Mouse (Mus musculus) hindbrain, embryonic 14.5 days (tissue): Measurements from ENCODE around the gene Zfp706. TPM values are rescaled to one million over a fixed set of nuclear protein-coding genes. Genes with fewer than 3 reads are reported as not detected.

Source experiments
- ATAC-seq: fragments of 200-750 bp; cut with Nextera tagmentation; 2 replicates; pipeline ENCODE4 v1.8.0; 2017; ENCODE audit warnings: moderate number of reproducible peaks, mild to moderate bottlenecking, moderate TSS enrichment, moderate library complexity; ENCODE audit not compliant: low FRiP score
- DNase-seq: peaks from one replicate; pipeline ENCODE4 v3.0.0-alpha.2; 2015; ENCODE audit warnings: low spot score
- H3K27ac ChIP-seq: fragments of 300-500 bp; sonication (generic); 2 replicates; pipeline ENCODE4 v1.5.1; 2014; ENCODE audit warnings: mild to moderate bottlenecking, moderate library complexity
- H3K27me3 ChIP-seq: fragments of 300-500 bp; sonication (generic); 2 replicates; pipeline ENCODE4 v1.6.1; 2014; ENCODE audit warnings: mild to moderate bottlenecking, low read length, mixed read lengths; ENCODE audit not compliant: control insufficient read depth, insufficient read depth
- H3K36me3 ChIP-seq: fragments of 300-500 bp; sonication (generic); replicated peaks from 2 replicates; pipeline ENCODE4 v1.6.1; 2014; ENCODE audit not compliant: control insufficient read depth, insufficient read depth
- H3K4me1 ChIP-seq: fragments of 300-500 bp; sonication (generic); replicated peaks from 2 replicates; pipeline ENCODE4 v1.6.1; 2014; ENCODE audit warnings: antibody characterized with exemption, low read length, mixed read lengths; ENCODE audit not compliant: control insufficient read depth, insufficient read depth
- H3K4me2 ChIP-seq: fragments of 300-500 bp; sonication (generic); replicated peaks from 2 replicates; pipeline ENCODE4 v1.6.1; 2014; ENCODE audit warnings: mild to moderate bottlenecking, moderate library complexity
- H3K4me3 ChIP-seq: fragments of 300-500 bp; sonication (generic); replicated peaks from 2 replicates; pipeline ENCODE4 v1.5.1; 2014; ENCODE audit warnings: mild to moderate bottlenecking, low read length
- H3K9ac ChIP-seq: fragments of 300-500 bp; sonication (generic); 2 replicates; pipeline ENCODE4 v1.6.1; 2014
- H3K9me3 ChIP-seq: fragments of 300-500 bp; sonication (generic); 2 replicates; pipeline ENCODE4 v1.6.1; 2016; ENCODE audit warnings: low read length; ENCODE audit not compliant: control insufficient read depth
- WGBS: fragments of 180-500 bp; shearing (Covaris S2); extraction: QIAGEN DNeasy Blood & Tissue Kit; methylation state at CpG from one replicate; pipeline ENCODE4 v1.1.7; 2014; 5-methylcytosine and 5-hydroxymethylcytosine counted together
- polyA plus RNA-seq: library from polyadenylated mRNA; unstranded; fragments of >200 nt; fragmentation: Nextera tagmentation; extraction: Ambion mirVana; gene quantifications from 2 replicates; pipeline ENCODE4 v1.2.1, GENCODE M21; 2014

The Zfp706 gene
- polyA plus RNA-seq, 1 experiment from 2014 or later: 424 TPM

DNA sequence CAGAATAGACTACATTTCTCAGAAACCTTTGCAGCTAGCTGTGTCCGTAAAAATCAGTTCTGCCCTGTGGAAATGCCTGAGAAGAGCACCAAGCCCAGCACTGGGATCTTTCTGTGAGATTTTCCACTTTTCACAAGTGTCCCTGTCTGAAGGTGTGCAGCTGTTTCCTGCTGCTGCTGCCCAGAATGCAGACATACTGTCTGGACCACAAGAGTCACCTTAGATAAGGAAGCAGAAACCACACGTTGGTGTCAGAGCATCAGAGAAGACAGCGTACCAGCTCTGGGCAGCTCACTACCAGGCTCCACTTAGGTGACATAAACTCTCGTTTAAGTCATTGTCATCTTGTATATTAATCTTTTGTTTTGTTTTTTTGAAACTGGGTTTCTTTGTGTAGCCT lies 41.8 kb downstream of the Zfp706 start:
- H3K9me3 ChIP-seq: no peaks in the 10 kb centered on the region
- H3K27me3 ChIP-seq: no peaks in the 10 kb centered on the region
- no peak overlapping the region for H3K9ac ChIP-seq
- H3K4me1 ChIP-seq: peaks cover 32% of the 10 kb centered on the region
- H3K27ac ChIP-seq: no peak overlapping the region
- no peak overlapping the region for H3K4me3 ChIP-seq
- H3K4me2 ChIP-seq: no peak overlapping the region
- WGBS: 92% methylated on average over 4 of the region's 4 CpGs
- no peak for DNase-seq
- H3K36me3 ChIP-seq: no peaks in the 10 kb centered on the region
- ATAC-seq: no peak

DNA sequence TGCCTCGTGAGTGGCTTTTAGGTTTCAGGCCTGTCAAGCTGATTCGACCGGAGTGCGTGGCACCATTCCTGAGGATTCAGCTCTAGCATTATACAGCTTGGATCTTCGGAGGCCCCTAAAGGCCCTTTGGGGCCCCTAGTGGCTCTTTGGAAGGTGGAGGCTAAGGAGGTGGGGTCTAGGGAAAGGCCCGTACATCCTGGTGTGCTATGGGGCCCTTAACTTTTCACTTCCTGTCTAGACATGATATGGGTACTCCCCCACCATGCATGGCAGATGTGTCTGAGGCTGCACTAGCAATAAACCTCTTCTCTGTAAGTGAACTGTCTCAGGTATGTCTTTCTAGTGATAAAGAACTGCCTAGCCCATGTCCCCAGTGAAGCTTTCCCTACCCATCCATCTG lies 44.6 kb downstream of the Zfp706 start:
- H3K27me3 ChIP-seq: no peaks in the 10 kb centered on the region
- no peaks in the 10 kb centered on the region for H3K9me3 ChIP-seq
- ATAC-seq: no peak
- no peak overlapping the region for H3K4me3 ChIP-seq
- 95% methylated on average over 6 of the region's 6 CpGs for WGBS
- no peak overlapping the region for H3K27ac ChIP-seq
- H3K36me3 ChIP-seq: no peaks in the 10 kb centered on the region
- H3K4me1 ChIP-seq: peaks cover 23% of the 10 kb centered on the region
- H3K9ac ChIP-seq: no peak overlapping the region
- DNase-seq: no peak
- no peak overlapping the region for H3K4me2 ChIP-seq

DNA sequence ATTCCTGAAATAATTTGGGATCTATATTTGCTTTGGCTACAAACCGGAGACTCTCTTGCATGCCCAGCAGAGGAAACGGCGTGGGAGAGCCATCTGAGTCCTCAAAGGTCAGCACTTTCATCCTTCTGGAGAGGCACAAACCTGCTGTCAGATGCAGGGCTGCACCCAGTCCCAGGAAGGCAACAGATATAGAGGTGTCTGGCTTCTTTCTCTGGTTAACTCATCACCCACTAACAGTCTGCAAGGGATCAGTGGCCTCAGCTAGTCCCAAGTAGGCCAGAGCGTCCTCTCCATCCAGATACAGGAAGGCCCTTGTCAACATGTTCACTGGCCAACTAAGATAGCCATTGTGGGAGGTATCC lies 46.7 kb downstream of the Zfp706 start:
- H3K4me2 ChIP-seq: no peak overlapping the region
- ATAC-seq (no peak), DNase-seq (no peak)
- H3K27ac ChIP-seq: no peak overlapping the region
- WGBS: 90% methylated on average over 4 of the region's 4 CpGs
- H3K27me3 ChIP-seq: no peaks in the 10 kb centered on the region
- H3K4me1 ChIP-seq: peaks cover 6% of the 10 kb centered on the region; the same call in 1 of the 2 replicates
- H3K36me3 ChIP-seq: no peaks in the 10 kb centered on the region
- H3K9ac ChIP-seq: no peak overlapping the region
- no peak overlapping the region for H3K4me3 ChIP-seq
- no peaks in the 10 kb centered on the region for H3K9me3 ChIP-seq

GRCm38 (mm10) chr15:36960010-36960875 lies 47.3 kb downstream of the Zfp706 start:
- peak; percentile 53; the same call in 1 of the 2 replicates for ATAC-seq
- Histone ChIP-seq H3K27ac (peak overlapping the region; percentile 38; the same call in 1 of the 2 replicates), H3K9me3 (no peaks in the 10 kb centered on the region), H3K4me3 (no peak overlapping the region), H3K27me3 (no peaks in the 10 kb centered on the region), H3K36me3 (no peaks in the 10 kb centered on the region), H3K4me1 (peaks cover 6% of the 10 kb centered on the region; the same call in 1 of the 2 replicates), H3K9ac (peak overlapping the region; percentile 9; the same call in 1 of the 2 replicates), H3K4me2 (0 out of 2 replicates have a peak overlapping the region, but pooled peaks have one; percentile 18)
- peak; percentile 53 for DNase-seq
- 53% methylated on average over 17 of the region's 17 CpGs for WGBS

DNA sequence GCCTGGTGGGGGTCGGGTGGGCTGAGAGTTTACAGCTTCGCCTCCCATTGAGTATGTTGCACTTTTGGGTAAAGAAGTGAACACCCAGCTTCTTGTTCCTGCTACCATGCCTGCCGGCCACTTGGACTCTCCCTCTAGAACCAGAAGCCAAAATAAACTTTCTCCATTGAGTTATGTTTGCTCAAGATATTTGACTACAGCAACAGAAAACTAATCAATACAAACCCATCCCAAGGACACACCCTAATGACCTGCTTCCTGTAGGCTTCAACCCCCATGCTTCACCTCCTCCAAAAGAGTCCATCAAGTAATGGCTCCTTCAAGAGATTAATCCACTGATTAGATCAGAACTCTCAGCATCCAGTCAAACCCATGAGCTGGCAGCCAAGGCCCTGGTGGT lies 51.4 kb downstream of the Zfp706 start:
- H3K27me3 ChIP-seq: no peaks in the 10 kb centered on the region
- ATAC-seq (no peak), DNase-seq (no peak)
- no peak overlapping the region for H3K4me3 ChIP-seq
- no peak overlapping the region for H3K27ac ChIP-seq
- no peaks in the 10 kb centered on the region for H3K9me3 ChIP-seq
- peaks cover 6% of the 10 kb centered on the region; the same call in 1 of the 2 replicates for H3K4me1 ChIP-seq
- no peaks in the 10 kb centered on the region for H3K36me3 ChIP-seq
- WGBS: 91% methylated on average over 3 of the region's 3 CpGs
- H3K9ac ChIP-seq: no peak overlapping the region
- H3K4me2 ChIP-seq: no peak overlapping the region

DNA sequence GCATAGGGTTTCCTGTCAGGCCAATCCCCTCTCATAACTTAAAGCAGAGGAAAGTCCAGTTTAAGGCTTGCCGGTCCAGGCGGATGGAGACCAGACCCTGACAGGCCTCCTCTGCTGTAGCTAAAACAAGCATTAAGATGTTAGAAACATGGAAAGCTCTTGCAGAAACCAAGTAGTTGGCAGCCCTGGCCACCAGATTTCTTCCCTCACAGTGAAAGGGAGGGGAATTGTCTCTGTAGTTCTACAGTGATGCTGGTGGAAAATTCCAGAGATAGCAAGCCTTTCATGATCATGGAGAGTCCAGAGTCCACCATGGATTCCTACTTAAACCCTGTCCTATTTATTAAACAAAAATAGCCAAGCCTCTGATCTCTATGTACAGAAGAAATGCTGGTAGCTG lies 57.3 kb downstream of the Zfp706 start:
- 93% methylated on average over 2 of the region's 2 CpGs for WGBS
- DNase-seq: no peak
- H3K4me1 ChIP-seq: no peaks in the 10 kb centered on the region
- H3K27me3 ChIP-seq: no peaks in the 10 kb centered on the region
- H3K9me3 ChIP-seq: no peaks in the 10 kb centered on the region
- H3K27ac ChIP-seq: no peak overlapping the region
- no peak overlapping the region for H3K4me3 ChIP-seq
- no peak overlapping the region for H3K4me2 ChIP-seq
- no peak overlapping the region for H3K9ac ChIP-seq
- H3K36me3 ChIP-seq: no peaks in the 10 kb centered on the region
- no peak for ATAC-seq

GRCm38 (mm10) chr15:36948866-36949546 lies 58.6 kb downstream of the Zfp706 start:
- no peaks in the 10 kb centered on the region for H3K9me3 ChIP-seq
- no peak overlapping the region for H3K9ac ChIP-seq
- H3K36me3 ChIP-seq: no peaks in the 10 kb centered on the region
- DNase-seq (no peak), ATAC-seq (no peak)
- 91% methylated on average over 22 of the region's 22 CpGs for WGBS
- H3K27me3 ChIP-seq: no peaks in the 10 kb centered on the region
- no peak overlapping the region for H3K4me3 ChIP-seq
- peaks cover 6% of the 10 kb centered on the region for H3K4me1 ChIP-seq
- no peak overlapping the region for H3K27ac ChIP-seq
- no peak overlapping the region for H3K4me2 ChIP-seq
